Mouse (Mus musculus) bone marrow macrophage, adult 2 months (primary cell): ENCODE measurements around the gene Slc38a1. TPM values are rescaled to one million over a fixed set of nuclear protein-coding genes. Genes with fewer than 3 reads are reported as not detected.

Experiments used
- H3K27ac ChIP-seq: 2 replicates; pipeline ENCODE4 v1.5.1; 2012; ENCODE audit warnings: low read depth, low read length; ENCODE audit not compliant: insufficient read depth
- H3K4me1 ChIP-seq: 2 replicates; pipeline ENCODE4 v1.6.1; 2012; ENCODE audit warnings: low read length; ENCODE audit not compliant: control insufficient read depth, insufficient read depth
- H3K4me3 ChIP-seq: 2 replicates; pipeline ENCODE4 v1.5.1; 2012; ENCODE audit warnings: mild to moderate bottlenecking, low read length, moderate library complexity; ENCODE audit not compliant: insufficient read depth
- CTCF ChIP-seq: IDR thresholded peaks from 2 replicates; pipeline ENCODE4 v1.5.1; 2012; ENCODE audit warnings: low read depth, mild to moderate bottlenecking, low read length, moderate library complexity
- POLR2A ChIP-seq: IDR thresholded peaks from 2 replicates; pipeline ENCODE4 v1.6.1; 2012; ENCODE audit warnings: mild to moderate bottlenecking, low read depth, low read length, borderline replicate concordance
- polyA plus RNA-seq: library from polyadenylated mRNA; stranded (reverse); fragments of >200 nt; gene quantifications from 2 replicates; pipeline ENCODE4 v1.2.4, GENCODE M21; 2012; ENCODE audit not compliant: missing spikeins, insufficient read depth, insufficient read length

Gene Slc38a1
- polyA plus RNA-seq, 1 experiment: 31.5 TPM

DNA sequence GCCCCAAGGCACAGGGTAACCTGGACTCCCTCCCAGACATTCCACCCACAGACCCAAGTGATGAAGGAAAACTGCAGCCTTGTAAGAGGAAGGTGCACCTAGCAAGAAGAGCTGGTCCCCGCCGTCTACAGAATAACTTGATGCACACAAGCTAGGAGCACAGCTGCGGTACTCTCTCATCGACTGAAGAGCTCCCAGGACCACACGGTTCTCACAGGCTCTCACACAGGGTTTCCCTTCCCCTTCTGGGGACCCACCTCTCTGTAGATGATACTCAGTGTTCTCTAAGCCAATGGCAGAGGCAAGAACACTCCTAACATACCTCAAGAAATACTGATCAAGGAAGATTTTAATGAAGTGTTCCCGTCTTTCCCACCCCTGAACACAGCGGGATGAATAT, 48.4 kb downstream of the Slc38a1 start:
- Histone ChIP-seq H3K27ac (peak overlapping the region; percentile 72), H3K4me1 (peaks cover 41% of the 10 kb centered on the region), H3K4me3 (peak overlapping the region; percentile 41)
- no peak for TF ChIP-seq CTCF
- TF ChIP-seq POLR2A: no peak

- Histone ChIP-seq H3K4me1 (peaks cover 37% of the 10 kb centered on the region), H3K4me3 (peak overlapping the region; percentile 44), H3K27ac (peak overlapping the region; percentile 88)
- no peak for TF ChIP-seq CTCF
- TF ChIP-seq POLR2A: no peak
Observed at GRCm38 (mm10) chr15:96593866-96594265, 48.8 kb downstream of the Slc38a1 start.

DNA sequence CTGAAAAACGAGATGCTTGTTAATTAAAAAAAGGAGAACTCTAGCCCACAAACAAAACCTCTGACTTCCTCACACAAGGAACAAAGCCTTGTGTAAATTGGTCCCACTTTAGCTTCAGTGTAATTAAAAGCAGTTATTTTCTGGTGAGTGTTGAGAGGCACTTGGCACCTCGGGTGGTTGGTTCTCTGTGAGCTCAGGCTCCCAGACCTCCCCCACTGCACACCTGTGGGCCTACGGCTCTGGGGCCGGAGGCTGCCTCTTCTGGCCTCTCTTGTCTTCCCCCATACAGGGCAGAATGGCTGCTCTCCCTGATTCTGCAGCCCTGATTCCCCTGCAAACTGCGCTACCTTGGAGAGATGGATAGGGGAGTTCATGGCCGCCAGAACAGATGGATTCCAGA, 49.3 kb downstream of the Slc38a1 start:
- no peak for TF ChIP-seq CTCF
- TF ChIP-seq POLR2A: no peak
- H3K4me3 ChIP-seq: peak overlapping the region; percentile 44
- peak overlapping the region; percentile 88 for H3K27ac ChIP-seq
- peaks cover 34% of the 10 kb centered on the region for H3K4me1 ChIP-seq

GRCm38 (mm10) chr15:96592976-96593375, 49.7 kb downstream of the Slc38a1 start:
- peak overlapping the region; percentile 88 for H3K27ac ChIP-seq
- H3K4me3 ChIP-seq: peak overlapping the region; percentile 44
- TF ChIP-seq POLR2A (no peak), CTCF (no peak)
- peaks cover 33% of the 10 kb centered on the region for H3K4me1 ChIP-seq

- Histone ChIP-seq H3K4me1 (peaks cover 33% of the 10 kb centered on the region), H3K4me3 (no peak overlapping the region), H3K27ac (no peak overlapping the region)
- no peak for TF ChIP-seq POLR2A
- no peak for TF ChIP-seq CTCF
Observed at GRCm38 (mm10) chr15:96591876-96592417, 50.8 kb downstream of the Slc38a1 start.

- Histone ChIP-seq H3K27ac (no peak overlapping the region), H3K4me1 (peaks cover 11% of the 10 kb centered on the region), H3K4me3 (no peak overlapping the region)
- no peak for TF ChIP-seq POLR2A
- TF ChIP-seq CTCF: no peak
Observed at GRCm38 (mm10) chr15:96588996-96589657, 53.6 kb downstream of the Slc38a1 start.

- Histone ChIP-seq H3K4me3 (no peak overlapping the region), H3K4me1 (peaks cover 6% of the 10 kb centered on the region), H3K27ac (no peak overlapping the region)
- TF ChIP-seq POLR2A (no peak), CTCF (no peak)
Observed at GRCm38 (mm10) chr15:96587998-96588397, 54.7 kb downstream of the Slc38a1 start.

GRCm38 (mm10) chr15:96583371-96584008, 59.2 kb downstream of the Slc38a1 start:
- H3K4me3 ChIP-seq: no peak overlapping the region
- H3K27ac ChIP-seq: no peak overlapping the region
- TF ChIP-seq CTCF: no peak
- TF ChIP-seq POLR2A: no peak
- no peaks in the 10 kb centered on the region for H3K4me1 ChIP-seq

- TF ChIP-seq POLR2A: no peak
- TF ChIP-seq CTCF: no peak
- Histone ChIP-seq H3K4me3 (no peak overlapping the region), H3K27ac (no peak overlapping the region), H3K4me1 (no peaks in the 10 kb centered on the region)
Observed at GRCm38 (mm10) chr15:96576998-96577397, 65.7 kb downstream of the Slc38a1 start.

GRCm38 (mm10) chr15:96568983-96569363, 73.7 kb downstream of the Slc38a1 start:
- peaks cover 26% of the 10 kb centered on the region for H3K4me1 ChIP-seq
- H3K4me3 ChIP-seq: no peak overlapping the region
- H3K27ac ChIP-seq: no peak overlapping the region
- TF ChIP-seq CTCF (no peak), POLR2A (no peak)
